Mouse (Mus musculus): ENCODE data around the gene Gm5862. TPM values are rescaled to one million over a fixed set of nuclear protein-coding genes. Genes with fewer than 3 reads are reported as not detected.

Gm5862 gene
- polyA plus RNA-seq, 1 experiment from 2014 or later: not detected

Other genes with a start within 250 kb of the Gm5862 start
- not detected in 2 replicates for gene Gm21663, start 80.5 kb downstream of the Gm5862 start, polyA plus RNA-seq (2015; fragmentation: Nextera tagmentation; extraction: Ambion mirVana)
- gene Gm21671, start 68.5 kb downstream of the Gm5862 start, polyA plus RNA-seq (2015; fragmentation: Nextera tagmentation; extraction: Ambion mirVana): not detected in 2 replicates
- gene Gm21680, start 50.3 kb downstream of the Gm5862 start, polyA plus RNA-seq (2015; fragmentation: Nextera tagmentation; extraction: Ambion mirVana): not detected in 2 replicates
- not detected in 2 replicates for gene Gm21698, start 34.3 kb downstream of the Gm5862 start, polyA plus RNA-seq (2015; fragmentation: Nextera tagmentation; extraction: Ambion mirVana)
- not detected in 2 replicates for gene Gm1979, start 18.1 kb downstream of the Gm5862 start, polyA plus RNA-seq (2015; fragmentation: Nextera tagmentation; extraction: Ambion mirVana)
- gene Speer4a, start 16.6 kb upstream of the Gm5862 start, polyA plus RNA-seq (2015; fragmentation: Nextera tagmentation; extraction: Ambion mirVana): not detected in 2 replicates
- not detected in 2 replicates for gene Gm7347, start 35.7 kb upstream of the Gm5862 start, polyA plus RNA-seq (2015; fragmentation: Nextera tagmentation; extraction: Ambion mirVana)
- gene Gm10471, start 66.4 kb upstream of the Gm5862 start, polyA plus RNA-seq (2015; fragmentation: Nextera tagmentation; extraction: Ambion mirVana): not detected in 2 replicates
- not detected in 2 replicates for gene 5031410I06Rik, start 82.4 kb upstream of the Gm5862 start, polyA plus RNA-seq (2015; fragmentation: Nextera tagmentation; extraction: Ambion mirVana)
- not detected in 2 replicates for gene Gm10220, start 98.5 kb upstream of the Gm5862 start, polyA plus RNA-seq (2015; fragmentation: Nextera tagmentation; extraction: Ambion mirVana)
- not detected in 2 replicates for gene Gm7361, start 234.8 kb upstream of the Gm5862 start, polyA plus RNA-seq (2015; fragmentation: Nextera tagmentation; extraction: Ambion mirVana)